Mouse (Mus musculus): ENCODE data around the gene Sfxn3. TPM values are rescaled to one million over a fixed set of nuclear protein-coding genes. Genes with fewer than 3 reads are reported as not detected.

Gene Sfxn3
- total RNA-seq, 4 experiments from 2014 or later = 93.2 to 96.3 (median 94.1) TPM

Other genes with a start within 250 kb of the Sfxn3 start
- 10 to 100 TPM; 37.3 to 50.4 (median 42.3) TPM for gene Slf2, start 116.4 kb upstream of the Sfxn3 start, total RNA-seq (2022)
- 10 to 100 TPM; 25.4 to 27.7 (median 26.1) TPM for gene Sema4g, start 58.4 kb upstream of the Sfxn3 start, total RNA-seq (2022)
- gene Twnk, start 41.8 kb upstream of the Sfxn3 start, total RNA-seq (2022) = 10 to 100 TPM; 13.3 to 16.3 (median 14.8) TPM
- 10 to 100 TPM; 31.8 to 45.4 (median 39.1) TPM for gene Mrpl43, start 41.1 kb upstream of the Sfxn3 start, total RNA-seq (2022)
- 10 to 100 TPM; 31.0 to 38.3 (median 33.3) TPM for gene Lzts2, start 33.1 kb upstream of the Sfxn3 start, total RNA-seq (2022)
- gene Pdzd7, start 1.8 kb upstream of the Sfxn3 start, total RNA-seq (2022) = 1 to 10 TPM; 3.1 to 3.8 (median 3.4) TPM
- gene Kazald1, start 27.7 kb downstream of the Sfxn3 start, total RNA-seq (2022) = 1 to 10 TPM; 1.7 to 2.6 (median 2.0) TPM
- gene Tlx1, start 103.2 kb downstream of the Sfxn3 start, total RNA-seq (2022) = not detected
- gene Lbx1, start 188.3 kb downstream of the Sfxn3 start, total RNA-seq (2022) = not detected